Mouse (Mus musculus): Measurements from ENCODE around the gene Tpst2.
A peak's percentile ranks its signal among the peaks of the same experiment; 100 is the strongest.

The Tpst2 gene

GRCm38 (mm10) chr5:112342463-112343204, 66.1 kb downstream of the Tpst2 start, which contains the start of the genes Srrd and Hps4:
Gene Srrd (minus strand): TSS chr5:112343040.
Gene Hps4 (plus strand): TSS chr5:112343083.
- peak; percentile 93 for DNase-seq

- DNase-seq = no peak
Observed at GRCm38 (mm10) chr5:112343205-112343595, 66.7 kb downstream of the Tpst2 start.

GRCm38 (mm10) chr5:112344092-112344960, 67.8 kb downstream of the Tpst2 start:
- no peak for DNase-seq

- DNase-seq = no peak
Observed at GRCm38 (mm10) chr5:112346211-112346965, 69.9 kb downstream of the Tpst2 start.

- no peak for DNase-seq
Observed at GRCm38 (mm10) chr5:112349169-112349568, 72.7 kb downstream of the Tpst2 start.

GRCm38 (mm10) chr5:112355493-112355892, 79.0 kb downstream of the Tpst2 start:
- DNase-seq = no peak

- DNase-seq = no peak
Observed at GRCm38 (mm10) chr5:112355910-112356309, 79.4 kb downstream of the Tpst2 start, which contains the start of gene Gm6583. Gene Gm6583 (minus strand): TSS chr5:112356033.

GRCm38 (mm10) chr5:112356322-112356721, 79.8 kb downstream of the Tpst2 start:
- DNase-seq = peak; percentile 49

- DNase-seq = no peak
Observed at GRCm38 (mm10) chr5:112359520-112359919, 83.0 kb downstream of the Tpst2 start.

- no peak for DNase-seq
Observed at GRCm38 (mm10) chr5:112360077-112360476, 83.6 kb downstream of the Tpst2 start.

- DNase-seq = no peak
Observed at GRCm38 (mm10) chr5:112364184-112364797, 87.8 kb downstream of the Tpst2 start.

Measured in kidney, postnatal 10 days (tissue).